8 mouse cellular contexts compared by ENCODE assay signal in genomic region chr7:44306516-44307240, GRCm38 (mm10). TPM values are rescaled to one million over a fixed set of nuclear protein-coding genes. Genes with fewer than 3 reads are reported as not detected.
A peak's percentile ranks its signal among the peaks of the same experiment; 100 is the strongest.
DNase-seq lines count a peak whose midpoint lies in the region; ATAC-seq and TF ChIP-seq lines count a peak whose summit lies in the region.

Gene Clec11a (minus strand): TSS chr7:44306902.

- no peaks in the 10 kb centered on the region for H3K9me3 ChIP-seq in forebrain, embryonic 14.5 days (replicated peaks; ENCODE audit: control insufficient read depth, low read length)
- H3K9me3 ChIP-seq in limb, embryonic 13.5 days = no peaks in the 10 kb centered on the region

- no peak within 1 kb of the TSS for H3K9ac ChIP-seq in forebrain, embryonic 14.5 days (ENCODE audit: low read length)
- peak within 1 kb of the TSS; percentile 39 for H3K9ac ChIP-seq in limb, embryonic 13.5 days

- H3K4me1 ChIP-seq in forebrain, embryonic 14.5 days (ENCODE audit: control insufficient read depth, insufficient read depth, low read length) = peaks cover 14% of the 10 kb centered on the region
- H3K4me1 ChIP-seq in limb, embryonic 13.5 days = peaks cover 62% of the 10 kb centered on the region
- peaks cover 16% of the 10 kb centered on the region for H3K4me1 ChIP-seq in small intestine, adult 2 months (ENCODE audit: control insufficient read depth, insufficient read depth, insufficient read length, low read length)

- 57% methylated on average over 6 of the region's 6 CpGs for WGBS in forebrain, embryonic 14.5 days
- 62% methylated on average over 6 of the region's 6 CpGs for WGBS in limb, embryonic 13.5 days
- WGBS in small intestine, adult 2 months = 80% methylated on average over 6 of the region's 6 CpGs

- peak within 1 kb of the TSS; percentile 97 for H3K27ac ChIP-seq in gastrocnemius, adult 2 months
- H3K27ac ChIP-seq in forebrain, embryonic 14.5 days (ENCODE audit: low read depth, low read length) = peak within 1 kb of the TSS; percentile 52; the same call in 1 of the 2 replicates
- peak within 1 kb of the TSS; percentile 85 for H3K27ac ChIP-seq in limb, embryonic 13.5 days
- H3K27ac ChIP-seq in small intestine, adult 2 months (ENCODE audit: insufficient read depth, low read depth, low read length) = peak within 1 kb of the TSS; percentile 2; the same call in 1 of the 2 replicates

- DNase-seq in gastrocnemius, adult 2 months = peak; percentile 46
- DNase-seq in gastrocnemius, postnatal 4 days (ENCODE audit: low spot score in 2 of 2) = no peak
- DNase-seq in 416B (ENCODE audit: low read depth) = peak; percentile 14
- no peak for DNase-seq in forebrain, embryonic 14.5 days (ENCODE audit: low spot score)
- no peak for DNase-seq in frontal cortex, adult 2 months (ENCODE audit: extremely low spot score in 1 of 2, low spot score in 1 of 2)

- no peaks in the 10 kb centered on the region for H3K27me3 ChIP-seq in forebrain, embryonic 14.5 days (replicated peaks; ENCODE audit: control insufficient read depth, insufficient read depth, low read length)
- peaks cover 23% of the 10 kb centered on the region for H3K27me3 ChIP-seq in limb, embryonic 13.5 days
- peaks cover 19% of the 10 kb centered on the region for H3K27me3 ChIP-seq in small intestine, adult 2 months (ENCODE audit: control insufficient read depth, insufficient read depth, low read length)

- intact Hi-C loops in gastrocnemius, adult 2 months (cut with DNase I) = loop anchor here (5.0 kb wide), 1 partner anchor 44 kb away; the partner anchor contains the start of gene Gm15517

- H3K36me3 ChIP-seq in forebrain, embryonic 14.5 days (ENCODE audit: control insufficient read depth, insufficient read depth, low read length) = no peaks in the 10 kb centered on the region
- H3K36me3 ChIP-seq in limb, embryonic 13.5 days = no peaks in the 10 kb centered on the region
- no peaks in the 10 kb centered on the region for H3K36me3 ChIP-seq in small intestine, adult 2 months (ENCODE audit: control insufficient read depth, insufficient read depth, low read length)

- H3K4me2 ChIP-seq in forebrain, embryonic 14.5 days (ENCODE audit: low read length) = peak within 1 kb of the TSS; percentile 67
- peak within 1 kb of the TSS; percentile 79 for H3K4me2 ChIP-seq in limb, embryonic 13.5 days (replicated peaks)

- peak within 1 kb of the TSS; percentile 82 for H3K4me3 ChIP-seq in gastrocnemius, adult 2 months
- peak within 1 kb of the TSS; percentile 70; the same call in 1 of the 2 replicates for H3K4me3 ChIP-seq in forebrain, embryonic 14.5 days (ENCODE audit: low read depth, low read length)
- H3K4me3 ChIP-seq in limb, embryonic 13.5 days = peak within 1 kb of the TSS; percentile 73
- peak within 1 kb of the TSS; percentile 84; the same call in 1 of the 2 replicates for H3K4me3 ChIP-seq in small intestine, adult 2 months (ENCODE audit: low read depth, low read length)

- no peak for ATAC-seq in forebrain, embryonic 14.5 days
- no peak for ATAC-seq in limb, embryonic 13.5 days (ENCODE audit: low FRiP score, low read depth)
- no peak for ATAC-seq in activated CD4-positive, CD25-positive, alpha-beta regulatory T cell, adult 4 months

- TF ChIP-seq CTCF in gastrocnemius, adult 2 months (IDR thresholded peaks at IDR 0.05) = no peak
- no peak for TF ChIP-seq CTCF in small intestine, adult 2 months (IDR thresholded peaks at IDR 0.05; ENCODE audit: extremely low read depth, insufficient read length, insufficient replicate concordance, low read depth, low read length)

- no peak for TF ChIP-seq POLR2A in small intestine, adult 2 months (IDR thresholded peaks at IDR 0.05; ENCODE audit: low read depth, low read length)

RNA-seq across cellular contexts. Expression of gene Clec11a, which starts in this region (rescaled TPM):
- total RNA-seq in gastrocnemius, adult 2 months (2021) = 1 to 10 TPM in 1 of 2 experiments, under 1 TPM in 1; 0.59 to 2.2 TPM
- 1 to 10 TPM; 3.9 to 4.7 TPM for total RNA-seq in gastrocnemius, postnatal 4 days (2021)
- polyA plus RNA-seq in forebrain, embryonic 14.5 days (2014; fragmentation: Nextera tagmentation; extraction: Ambion mirVana) = 3.7 and 4.5 TPM in 2 replicates
- 5.6 and 6.3 TPM in 2 replicates for polyA plus RNA-seq in limb, embryonic 13.5 days (2015; fragmentation: Nextera tagmentation; extraction: Ambion mirVana)
- polyA plus RNA-seq in small intestine, adult 2 months (2012; rRNA removed) = 0.82 and 1.3 TPM in 2 replicates
- polyA plus RNA-seq in activated CD4-positive, CD25-positive, alpha-beta regulatory T cell, adult 4 months (2017; shearing (Covaris generic)) = under 1 TPM; 0.51 to 0.73 TPM
- 4.8 and 5.4 TPM in 2 replicates for polyA plus RNA-seq in frontal cortex, adult 2 months (2012; rRNA removed)

Comparison
In these comparisons a context has a peak if more than half of its experiments do, and no peak if none do; other contexts are left out.
1. DNase-seq: peak in gastrocnemius, adult 2 months (single experiment) and 416B (single experiment); none in gastrocnemius, postnatal 4 days (0 of 2), forebrain, embryonic 14.5 days (single experiment) and frontal cortex, adult 2 months (0 of 2).
2. H3K27ac ChIP-seq: peak in every context shown above with its lines; median percentile 97 in gastrocnemius, adult 2 months; 85 in limb, embryonic 13.5 days; 52 in forebrain, embryonic 14.5 days; 2 in small intestine, adult 2 months.
3. Peak in every context shown above with its lines, with median percentiles within 50 percentile points of each other: H3K4me3 ChIP-seq.